Mouse (Mus musculus) intestine, embryonic 14.5 days (tissue): ENCODE measurements at regions not wholly inside any gene's neighbourhood (a gene's known extent, or its start where the extent isn't known, plus 50 kb on each side); places are given as distances from the start of the nearest gene placed in this dataset.

Experiments used
- ATAC-seq: fragments of 200-750 bp; cut with Nextera tagmentation; replicated peaks from 2 replicates; pipeline ENCODE4 v1.8.0; 2017; ENCODE audit warnings: low read depth, moderate number of reproducible peaks, moderate TSS enrichment, moderate library complexity; ENCODE audit not compliant: low FRiP score, low TSS enrichment
- DNase-seq: peaks from one replicate; pipeline ENCODE4 v3.0.0-alpha.2; 2018; ENCODE audit warnings: low spot score
- H3K27ac ChIP-seq: fragments of 300-500 bp; sonication (generic); 2 replicates; pipeline ENCODE4 v1.5.1; 2014; ENCODE audit warnings: low read depth, mild to moderate bottlenecking, control low read depth
- H3K27me3 ChIP-seq: fragments of 300-500 bp; sonication (generic); replicated peaks from 2 replicates; pipeline ENCODE4 v1.6.1; 2014; ENCODE audit warnings: low read length, control low read depth; ENCODE audit not compliant: control insufficient read depth, insufficient read depth
- H3K36me3 ChIP-seq: fragments of 300-500 bp; sonication (generic); 2 replicates; pipeline ENCODE4 v1.6.1; 2014; ENCODE audit warnings: low read length, control low read depth; ENCODE audit not compliant: control insufficient read depth, insufficient read depth
- H3K4me1 ChIP-seq: fragments of 300-500 bp; sonication (generic); replicated peaks from 2 replicates; pipeline ENCODE4 v1.6.1; 2014; ENCODE audit warnings: low read length, control low read depth, mixed read lengths; ENCODE audit not compliant: control insufficient read depth, insufficient read depth
- H3K4me2 ChIP-seq: fragments of 300-500 bp; sonication (generic); 2 replicates; pipeline ENCODE4 v1.6.1; 2014; ENCODE audit warnings: low read length
- H3K4me3 ChIP-seq: fragments of 300-500 bp; sonication (generic); 2 replicates; pipeline ENCODE4 v1.5.1; 2014; ENCODE audit warnings: low read depth, low read length, control low read depth, mixed read lengths
- H3K9ac ChIP-seq: fragments of 300-500 bp; sonication (generic); 2 replicates; pipeline ENCODE4 v1.6.1; 2014; ENCODE audit warnings: mild to moderate bottlenecking, low read length
- H3K9me3 ChIP-seq: fragments of 300-500 bp; sonication (generic); 2 replicates; pipeline ENCODE4 v1.6.1; 2016; ENCODE audit warnings: low read length, control low read depth; ENCODE audit not compliant: control insufficient read depth
- WGBS: fragments of 180-500 bp; shearing (Covaris S2); extraction: QIAGEN DNeasy Blood & Tissue Kit; methylation state at CpG from one replicate; pipeline ENCODE4 v1.1.7; 2014; 5-methylcytosine and 5-hydroxymethylcytosine counted together

DNA sequence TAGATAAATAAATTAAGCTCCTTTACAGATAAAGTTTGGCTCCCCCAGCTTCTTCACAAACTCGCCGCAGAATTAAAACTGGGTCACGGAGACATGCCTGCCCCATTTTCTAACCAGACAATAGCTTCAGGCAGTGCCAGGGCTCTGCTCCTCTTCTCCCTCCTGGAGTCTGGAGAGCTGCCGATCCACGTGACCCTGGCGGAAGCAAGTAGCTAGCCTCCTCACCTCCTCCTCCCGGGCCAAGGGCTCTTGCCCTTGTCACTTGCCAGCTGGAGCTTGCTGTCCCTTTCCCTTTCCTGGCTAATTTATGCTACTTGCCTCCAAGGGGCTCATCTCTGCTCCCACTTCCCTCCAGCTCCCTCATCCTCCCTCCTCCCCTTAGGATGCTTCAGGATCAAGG is 142.0 kb downstream of the Mis18a start:
- no peak for DNase-seq
- WGBS: 86% methylated on average over 7 of the region's 7 CpGs
- no peaks in the 10 kb centered on the region for H3K27me3 ChIP-seq
- no peak overlapping the region for H3K27ac ChIP-seq
- H3K4me3 ChIP-seq: no peak overlapping the region
- H3K36me3 ChIP-seq: no peaks in the 10 kb centered on the region
- ATAC-seq: no peak
- H3K9ac ChIP-seq: no peak overlapping the region
- H3K4me2 ChIP-seq: no peak overlapping the region
- H3K4me1 ChIP-seq: no peaks in the 10 kb centered on the region
- 0 out of 2 replicates have a peak, but pooled peaks cover 6% of the 10 kb centered on the region for H3K9me3 ChIP-seq

- H3K9me3 ChIP-seq: no peaks in the 10 kb centered on the region
- 43% methylated on average over 8 of the region's 8 CpGs for WGBS
- no peaks in the 10 kb centered on the region for H3K4me1 ChIP-seq
- H3K36me3 ChIP-seq: no peaks in the 10 kb centered on the region
- H3K27ac ChIP-seq: no peak overlapping the region
- H3K4me3 ChIP-seq: no peak overlapping the region
- H3K9ac ChIP-seq: no peak overlapping the region
- no peak overlapping the region for H3K4me2 ChIP-seq
- no peaks in the 10 kb centered on the region for H3K27me3 ChIP-seq
- DNase-seq: no peak
- ATAC-seq: no peak
Observed at GRCm38 (mm10) chr16:90580411-90580810, 146.8 kb downstream of the Mis18a start.

GRCm38 (mm10) chr16:90571107-90571506 is 156.1 kb downstream of the Mis18a start:
- H3K9me3 ChIP-seq: no peaks in the 10 kb centered on the region
- H3K4me3 ChIP-seq: no peak overlapping the region
- no peaks in the 10 kb centered on the region for H3K27me3 ChIP-seq
- H3K4me1 ChIP-seq: no peaks in the 10 kb centered on the region
- H3K27ac ChIP-seq: no peak overlapping the region
- no peak for ATAC-seq
- no peak for DNase-seq
- no peak overlapping the region for H3K4me2 ChIP-seq
- no peaks in the 10 kb centered on the region for H3K36me3 ChIP-seq
- no peak overlapping the region for H3K9ac ChIP-seq

DNA sequence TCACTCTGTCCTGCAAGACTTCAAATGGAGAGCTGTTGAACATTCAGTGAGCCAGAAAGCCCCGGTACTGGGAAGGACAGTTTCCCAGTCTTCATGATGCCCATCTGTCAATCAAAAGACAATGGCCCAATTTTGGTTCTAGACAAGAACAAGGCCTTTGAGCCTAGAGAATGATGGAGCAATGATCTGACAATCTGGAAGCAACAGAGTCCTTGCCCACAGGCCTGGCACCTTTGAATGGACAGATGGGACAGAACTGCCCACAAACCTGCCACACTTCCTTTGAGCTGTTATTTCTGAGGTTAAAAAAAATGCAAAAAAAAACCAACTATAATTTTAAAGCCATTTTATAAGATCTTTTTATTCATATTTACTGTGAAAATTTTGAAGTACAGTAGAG is 157.4 kb downstream of the Mis18a start:
- no peak overlapping the region for H3K9ac ChIP-seq
- 79% methylated on average over 1 of the region's 1 CpGs for WGBS
- H3K4me1 ChIP-seq: no peaks in the 10 kb centered on the region
- no peaks in the 10 kb centered on the region for H3K27me3 ChIP-seq
- H3K4me2 ChIP-seq: no peak overlapping the region
- H3K36me3 ChIP-seq: no peaks in the 10 kb centered on the region
- ATAC-seq (no peak), DNase-seq (no peak)
- no peak overlapping the region for H3K27ac ChIP-seq
- H3K9me3 ChIP-seq: no peaks in the 10 kb centered on the region
- no peak overlapping the region for H3K4me3 ChIP-seq

DNA sequence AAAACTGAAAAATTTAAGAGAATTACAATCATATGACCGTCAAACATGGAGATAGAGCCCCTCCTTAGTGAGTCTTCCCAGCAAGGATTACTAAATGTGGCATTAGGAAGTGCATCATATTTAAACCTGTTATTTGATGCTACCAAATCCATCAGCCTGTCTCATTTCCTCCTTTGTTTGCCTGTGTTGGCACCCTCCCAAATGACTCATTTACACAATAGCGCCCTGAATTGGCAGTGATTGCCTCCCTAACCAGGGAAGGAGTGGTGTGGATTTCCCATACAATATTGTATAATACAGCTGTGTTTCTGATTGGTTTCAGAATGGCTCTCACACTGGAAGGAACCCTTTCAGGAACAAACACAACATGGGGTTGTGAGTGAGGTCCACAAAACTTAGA is 162.0 kb downstream of the Mis18a start:
- no peak overlapping the region for H3K4me2 ChIP-seq
- no peaks in the 10 kb centered on the region for H3K4me1 ChIP-seq
- 77% methylated on average over 2 of the region's 2 CpGs for WGBS
- no peaks in the 10 kb centered on the region for H3K36me3 ChIP-seq
- H3K4me3 ChIP-seq: no peak overlapping the region
- no peak overlapping the region for H3K27ac ChIP-seq
- ATAC-seq (no peak), DNase-seq (no peak)
- no peak overlapping the region for H3K9ac ChIP-seq
- no peaks in the 10 kb centered on the region for H3K27me3 ChIP-seq
- H3K9me3 ChIP-seq: no peaks in the 10 kb centered on the region

GRCm38 (mm10) chr16:90553120-90553519 is 167.3 kb downstream of the Hunk start:
- WGBS: 89% methylated on average over 7 of the region's 7 CpGs
- no peak for DNase-seq

GRCm38 (mm10) chr16:90551041-90551440 is 165.2 kb downstream of the Hunk start:
- no peaks in the 10 kb centered on the region for H3K9me3 ChIP-seq
- no peak overlapping the region for H3K4me2 ChIP-seq
- no peaks in the 10 kb centered on the region for H3K36me3 ChIP-seq
- DNase-seq (no peak), ATAC-seq (no peak)
- no peaks in the 10 kb centered on the region for H3K27me3 ChIP-seq
- no peak overlapping the region for H3K27ac ChIP-seq
- H3K4me3 ChIP-seq: no peak overlapping the region
- H3K4me1 ChIP-seq: no peaks in the 10 kb centered on the region
- H3K9ac ChIP-seq: no peak overlapping the region
- 89% methylated on average over 3 of the region's 3 CpGs for WGBS

More at GRCm38 (mm10) chr16:90553120-90553519, 167.3 kb downstream of the Hunk start:
- H3K4me3 ChIP-seq: no peak overlapping the region
- no peak overlapping the region for H3K4me2 ChIP-seq
- H3K27me3 ChIP-seq: no peaks in the 10 kb centered on the region
- H3K9me3 ChIP-seq: no peaks in the 10 kb centered on the region
- no peaks in the 10 kb centered on the region for H3K4me1 ChIP-seq
- H3K36me3 ChIP-seq: no peaks in the 10 kb centered on the region
- ATAC-seq: no peak
- H3K9ac ChIP-seq: no peak overlapping the region
- H3K27ac ChIP-seq: no peak overlapping the region

- no peak overlapping the region for H3K27ac ChIP-seq
- H3K9ac ChIP-seq: no peak overlapping the region
- ATAC-seq (no peak), DNase-seq (no peak)
- no peaks in the 10 kb centered on the region for H3K27me3 ChIP-seq
- no peak overlapping the region for H3K4me3 ChIP-seq
- H3K9me3 ChIP-seq: no peaks in the 10 kb centered on the region
- no peaks in the 10 kb centered on the region for H3K4me1 ChIP-seq
- no peak overlapping the region for H3K4me2 ChIP-seq
- WGBS: 59% methylated on average over 13 of the region's 13 CpGs
- no peaks in the 10 kb centered on the region for H3K36me3 ChIP-seq
Observed at GRCm38 (mm10) chr16:90550058-90550795, 164.4 kb downstream of the Hunk start.
